Mouse (Mus musculus) midbrain, embryonic 16.5 days (tissue): Measurements from ENCODE around the gene Hnf4a. TPM values are rescaled to one million over a fixed set of nuclear protein-coding genes. Genes with fewer than 3 reads are reported as not detected.

ENCODE experiments used
- ATAC-seq: fragments of 200-750 bp; cut with Nextera tagmentation; 2 replicates; pipeline ENCODE4 v1.8.0; 2017; ENCODE audit warnings: moderate TSS enrichment
- H3K27ac ChIP-seq: fragments of 300-500 bp; sonication (generic); 2 replicates; pipeline ENCODE4 v1.5.1; 2014; ENCODE audit warnings: mild to moderate bottlenecking, low read length, mixed read lengths
- H3K27me3 ChIP-seq: fragments of 300-500 bp; sonication (generic); 2 replicates; pipeline ENCODE4 v1.6.1; 2014; ENCODE audit warnings: low read depth, low read length, mixed read lengths; ENCODE audit not compliant: control insufficient read depth, insufficient read depth
- H3K36me3 ChIP-seq: fragments of 300-500 bp; sonication (generic); 2 replicates; pipeline ENCODE4 v1.6.1; 2014; ENCODE audit warnings: mild to moderate bottlenecking, low read length, moderate library complexity, mixed read lengths; ENCODE audit not compliant: control insufficient read depth, insufficient read depth
- H3K4me1 ChIP-seq: fragments of 300-500 bp; sonication (generic); 2 replicates; pipeline ENCODE4 v1.6.1; 2014; ENCODE audit warnings: mild to moderate bottlenecking, low read length, mixed read lengths; ENCODE audit not compliant: control insufficient read depth, insufficient read depth
- H3K4me2 ChIP-seq: fragments of 300-500 bp; sonication (generic); 2 replicates; pipeline ENCODE4 v1.6.1; 2014; ENCODE audit warnings: mild to moderate bottlenecking, low read length, mixed read lengths
- H3K4me3 ChIP-seq: fragments of 300-500 bp; sonication (generic); 2 replicates; pipeline ENCODE4 v1.5.1; 2014; ENCODE audit warnings: low read depth, mild to moderate bottlenecking, low read length, moderate library complexity, mixed read lengths
- H3K9ac ChIP-seq: fragments of 300-500 bp; sonication (generic); 2 replicates; pipeline ENCODE4 v1.6.1; 2014; ENCODE audit warnings: low read depth, low read length, mixed read lengths
- H3K9me3 ChIP-seq: fragments of 300-500 bp; sonication (generic); replicated peaks from 2 replicates; pipeline ENCODE4 v1.6.1; 2014; ENCODE audit warnings: mild to moderate bottlenecking, low read length, mixed read lengths; ENCODE audit not compliant: control insufficient read depth, poor library complexity, severe bottlenecking
- WGBS: fragments of 180-500 bp; shearing (Covaris S2); extraction: QIAGEN DNeasy Blood & Tissue Kit; methylation state at CpG from one replicate; pipeline ENCODE4 v1.1.7; 2014; 5-methylcytosine and 5-hydroxymethylcytosine counted together
- polyA plus RNA-seq: library from polyadenylated mRNA; unstranded; fragments of >200 nt; fragmentation: Nextera tagmentation; extraction: Ambion mirVana; gene quantifications from 2 replicates; pipeline ENCODE4 v1.2.1, GENCODE M21; 2015

Gene Hnf4a
- polyA plus RNA-seq, 1 experiment from 2014 or later, result not detected

DNA sequence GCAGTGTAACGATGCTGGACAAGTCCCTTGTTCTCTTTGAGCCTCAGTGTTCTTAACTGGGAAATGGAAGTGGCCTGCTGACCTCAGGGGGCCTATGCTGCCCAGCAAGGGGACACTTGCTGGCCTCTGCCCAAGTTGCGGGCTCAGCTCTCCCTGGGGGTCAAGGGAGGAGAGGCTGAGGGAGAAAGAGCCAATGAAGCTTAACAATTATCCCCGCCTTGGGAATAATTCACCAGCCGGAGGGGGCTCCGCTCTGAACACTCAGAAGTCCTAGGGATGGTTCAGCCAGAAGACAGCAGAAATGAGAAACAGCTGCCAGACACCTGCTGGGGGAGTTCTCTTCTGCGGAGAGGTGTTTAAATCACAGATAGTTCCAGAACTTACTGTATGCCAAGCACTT is 43.2 kb downstream of the Hnf4a start:
- ATAC-seq, result no peak
- no peak overlapping the region for H3K9ac ChIP-seq
- H3K27me3 ChIP-seq, result no peaks in the 10 kb centered on the region
- H3K9me3 ChIP-seq, result no peaks in the 10 kb centered on the region
- no peaks in the 10 kb centered on the region for H3K36me3 ChIP-seq
- no peak overlapping the region for H3K27ac ChIP-seq
- no peak overlapping the region for H3K4me2 ChIP-seq
- 38% methylated on average over 6 of the region's 6 CpGs for WGBS
- H3K4me3 ChIP-seq, result no peak overlapping the region
- H3K4me1 ChIP-seq, result no peaks in the 10 kb centered on the region

DNA sequence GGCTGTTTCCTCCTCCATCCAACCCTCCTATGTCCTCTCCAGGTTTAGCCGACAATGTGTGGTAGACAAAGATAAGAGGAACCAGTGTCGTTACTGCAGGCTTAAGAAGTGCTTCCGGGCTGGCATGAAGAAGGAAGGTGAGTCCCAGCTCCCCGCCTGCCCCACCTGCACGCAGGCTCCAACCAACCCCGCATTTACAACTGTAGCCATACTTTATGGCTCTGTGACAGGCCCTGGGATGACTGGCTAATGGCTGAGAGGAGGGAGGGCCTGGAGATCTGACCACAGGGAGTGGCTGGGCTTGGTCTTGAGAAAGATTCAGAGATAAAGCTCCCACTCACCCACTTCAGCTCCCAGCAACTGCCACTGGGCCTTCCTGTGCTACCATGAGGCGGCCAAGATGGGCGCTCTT is 45.9 kb downstream of the Hnf4a start:
- no peaks in the 10 kb centered on the region for H3K36me3 ChIP-seq
- H3K9ac ChIP-seq, result no peak overlapping the region
- no peaks in the 10 kb centered on the region for H3K9me3 ChIP-seq
- 87% methylated on average over 8 of the region's 8 CpGs for WGBS
- no peaks in the 10 kb centered on the region for H3K4me1 ChIP-seq
- H3K27ac ChIP-seq, result no peak overlapping the region
- H3K27me3 ChIP-seq, result no peaks in the 10 kb centered on the region
- H3K4me2 ChIP-seq, result no peak overlapping the region
- ATAC-seq, result no peak
- H3K4me3 ChIP-seq, result no peak overlapping the region

DNA sequence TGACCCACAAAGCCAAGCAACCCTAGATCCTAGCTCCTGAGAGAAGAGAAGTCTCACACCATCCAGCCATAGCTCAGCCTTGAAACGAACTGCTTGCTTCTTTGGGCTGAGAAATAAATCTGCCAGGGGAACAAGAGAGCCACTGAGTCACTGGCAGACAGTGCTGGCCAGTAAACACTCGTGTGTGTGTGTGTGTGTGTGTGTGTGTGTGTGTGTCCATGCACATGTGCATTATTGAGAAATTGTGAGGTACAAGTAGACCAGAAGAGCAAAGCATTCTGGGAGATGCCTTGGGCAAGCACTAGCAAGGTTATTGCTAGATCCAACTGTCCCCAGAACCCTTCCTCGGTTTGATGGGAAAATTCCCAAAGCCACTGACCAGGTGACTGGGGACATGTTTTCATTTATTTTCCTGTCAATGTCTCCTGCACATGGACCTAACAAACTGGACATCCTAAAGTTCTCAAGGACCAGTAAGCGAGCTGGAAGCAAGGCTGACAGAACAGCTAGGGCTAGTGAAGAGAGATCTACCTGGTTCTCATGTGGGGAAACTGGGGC is 47.9 kb downstream of the Hnf4a start:
- Histone ChIP-seq H3K4me2 (no peak overlapping the region), H3K9ac (no peak overlapping the region), H3K4me1 (no peaks in the 10 kb centered on the region), H3K27ac (no peak overlapping the region), H3K4me3 (no peak overlapping the region), H3K9me3 (no peaks in the 10 kb centered on the region), H3K36me3 (no peaks in the 10 kb centered on the region), H3K27me3 (no peaks in the 10 kb centered on the region)
- WGBS, result 81% methylated on average over 4 of the region's 4 CpGs
- ATAC-seq, result no peak

DNA sequence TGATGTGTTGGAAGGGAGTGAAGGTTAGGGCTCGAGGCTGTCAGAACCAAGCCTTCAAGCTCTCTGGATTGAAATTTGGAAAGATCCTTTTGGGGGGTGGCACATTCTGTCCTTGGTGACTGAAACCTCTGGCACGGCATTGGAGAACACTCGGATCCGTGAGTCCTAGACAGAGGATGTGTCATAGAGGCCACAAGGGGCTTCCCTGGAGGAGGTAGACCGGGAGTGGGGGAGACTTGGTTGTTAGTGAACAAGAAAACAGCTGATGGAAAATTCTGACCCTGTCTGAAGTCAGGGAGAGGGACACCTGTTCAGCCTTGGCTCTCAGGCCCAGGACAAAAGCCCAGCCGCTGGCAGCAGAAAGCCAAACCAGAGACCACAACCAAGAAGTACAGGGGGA is 48.4 kb downstream of the Hnf4a start:
- ATAC-seq, result no peak
- no peaks in the 10 kb centered on the region for H3K36me3 ChIP-seq
- 79% methylated on average over 6 of the region's 6 CpGs for WGBS

DNA sequence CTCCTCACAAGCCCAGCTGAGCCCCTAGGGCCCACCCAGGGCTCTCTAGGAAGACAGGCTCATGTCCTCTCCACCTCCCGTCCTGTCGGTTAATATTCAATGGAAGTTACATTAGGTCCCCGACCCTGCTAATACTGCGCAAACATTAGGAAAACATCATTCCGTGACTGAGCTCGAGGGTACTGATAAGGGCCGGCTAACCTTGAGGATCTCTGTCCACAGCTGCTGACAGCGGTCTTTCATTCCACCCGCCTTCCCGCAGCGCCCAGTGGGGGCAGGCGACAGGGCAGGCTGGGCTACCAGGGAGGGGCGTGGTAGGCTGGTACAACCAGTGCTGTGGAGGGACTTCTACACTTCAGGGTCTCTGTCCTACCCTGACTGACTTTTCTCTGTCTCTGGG is 48.8 kb downstream of the Hnf4a start:
- H3K9ac ChIP-seq, result no peak overlapping the region
- no peaks in the 10 kb centered on the region for H3K4me1 ChIP-seq
- H3K4me2 ChIP-seq, result no peak overlapping the region
- no peak overlapping the region for H3K4me3 ChIP-seq
- no peak for ATAC-seq
- H3K9me3 ChIP-seq, result no peaks in the 10 kb centered on the region
- H3K27me3 ChIP-seq, result no peaks in the 10 kb centered on the region
- 81% methylated on average over 13 of the region's 13 CpGs for WGBS
- H3K36me3 ChIP-seq, result no peaks in the 10 kb centered on the region
- no peak overlapping the region for H3K27ac ChIP-seq

More for the DNA sequence above, 48.4 kb downstream of the Hnf4a start:
- Histone ChIP-seq H3K9ac (no peak overlapping the region), H3K27ac (no peak overlapping the region), H3K27me3 (no peaks in the 10 kb centered on the region), H3K4me1 (no peaks in the 10 kb centered on the region), H3K4me2 (no peak overlapping the region), H3K9me3 (no peaks in the 10 kb centered on the region), H3K4me3 (no peak overlapping the region)

DNA sequence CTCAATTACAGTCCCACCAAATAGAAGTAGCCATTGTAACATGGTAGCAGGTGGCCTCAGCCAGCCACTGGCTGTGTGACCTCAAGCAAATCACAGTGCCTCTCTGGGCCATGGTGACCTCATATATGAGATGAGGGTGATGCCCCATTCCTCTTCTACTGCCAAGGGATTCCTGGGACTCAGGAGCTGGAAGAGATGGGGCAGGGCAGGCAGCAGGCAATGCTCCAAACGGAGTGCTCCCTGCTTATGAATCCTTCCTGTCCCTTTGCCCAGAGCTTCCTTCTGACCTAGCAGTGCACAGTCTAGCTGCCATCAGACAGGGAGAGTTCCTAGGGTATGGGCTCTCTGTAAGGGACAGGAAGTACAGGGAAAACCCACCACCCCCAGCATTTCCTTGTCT is 51.9 kb downstream of the Hnf4a start:
- Histone ChIP-seq H3K4me2 (no peak overlapping the region), H3K27ac (no peak overlapping the region), H3K36me3 (no peaks in the 10 kb centered on the region), H3K9ac (no peak overlapping the region), H3K9me3 (no peaks in the 10 kb centered on the region), H3K27me3 (no peaks in the 10 kb centered on the region), H3K4me1 (no peaks in the 10 kb centered on the region), H3K4me3 (no peak overlapping the region)
- 100% methylated on average over 1 of the region's 1 CpGs for WGBS
- no peak for ATAC-seq

DNA sequence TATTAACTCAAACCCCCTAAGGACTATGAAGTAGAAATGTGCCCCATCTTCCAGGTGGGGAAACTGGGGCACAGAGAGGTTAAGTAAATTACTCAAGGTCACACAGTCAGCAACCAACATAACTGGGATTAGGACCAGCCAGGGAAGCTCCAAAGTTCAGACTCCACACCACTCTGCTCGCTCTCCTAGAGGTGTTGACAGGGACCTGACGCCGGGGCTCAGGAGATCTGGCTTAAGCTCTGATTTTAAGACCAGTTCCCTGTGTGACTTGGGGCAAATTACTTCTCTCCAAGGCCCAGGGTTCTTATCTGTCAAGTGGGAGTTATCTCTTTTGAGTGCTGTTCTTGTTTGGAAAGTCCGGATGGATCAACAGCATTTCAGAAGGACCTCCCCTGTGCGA is 52.6 kb downstream of the Hnf4a start:
- Histone ChIP-seq H3K27me3 (no peaks in the 10 kb centered on the region), H3K9ac (no peak overlapping the region), H3K9me3 (no peaks in the 10 kb centered on the region), H3K36me3 (no peaks in the 10 kb centered on the region), H3K4me2 (no peak overlapping the region), H3K27ac (no peak overlapping the region), H3K4me3 (no peak overlapping the region), H3K4me1 (no peaks in the 10 kb centered on the region)
- 78% methylated on average over 5 of the region's 5 CpGs for WGBS
- no peak for ATAC-seq

DNA sequence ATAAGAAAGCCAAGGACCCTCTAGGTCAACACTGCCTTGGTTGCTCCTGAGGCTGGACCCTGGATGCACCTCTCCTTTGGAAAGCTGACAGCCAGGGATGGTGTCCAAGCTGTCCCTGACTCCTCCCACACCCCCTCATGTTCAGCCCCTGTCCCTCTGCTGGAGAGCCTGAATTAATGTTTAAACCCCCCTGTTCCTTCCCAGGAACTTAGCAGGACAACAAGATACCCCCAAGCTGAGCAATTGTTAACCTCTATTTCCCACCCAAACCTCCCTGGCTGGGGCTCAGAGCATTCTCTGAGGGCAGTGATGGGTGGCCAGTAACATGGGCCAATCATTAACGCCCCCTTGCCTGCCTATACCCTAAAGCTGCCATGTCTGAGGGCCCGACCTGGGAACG is 53.6 kb downstream of the Hnf4a start:
- WGBS, result 83% methylated on average over 3 of the region's 3 CpGs
- no peak for ATAC-seq

DNA sequence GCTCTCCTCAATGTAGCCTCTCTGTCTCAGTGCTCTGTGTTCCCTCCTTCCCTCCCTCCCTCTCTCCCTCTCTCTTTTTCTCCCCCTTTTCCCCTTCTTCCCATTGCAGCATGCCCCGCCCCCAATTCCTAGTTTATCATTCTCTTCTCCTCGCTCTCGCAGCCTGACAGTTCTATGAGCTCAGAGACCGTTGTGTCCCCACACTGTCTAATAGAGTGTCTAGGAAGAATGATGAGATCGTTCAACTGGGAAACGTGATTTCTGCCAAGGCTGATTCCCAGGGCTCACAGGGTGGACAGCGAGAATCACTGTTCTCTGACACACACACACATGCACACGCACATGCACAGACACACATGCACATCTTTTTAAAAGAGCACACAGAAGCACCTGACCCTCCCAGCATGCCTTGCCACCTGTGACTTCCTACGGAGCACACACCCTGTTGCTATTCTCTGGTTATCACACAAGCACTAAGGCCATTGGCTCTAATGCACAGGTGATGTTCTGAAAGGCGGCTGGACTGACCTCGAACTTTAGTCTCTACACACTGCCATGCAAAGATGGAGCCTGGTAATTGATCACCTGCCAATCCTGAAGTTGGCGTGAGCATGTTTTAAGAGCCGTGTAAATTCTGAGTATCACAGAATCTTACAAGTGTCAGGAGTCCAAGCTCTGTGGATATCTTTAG is 54.8 kb downstream of the Hnf4a start:
- H3K4me2 ChIP-seq, result no peak overlapping the region
- H3K27me3 ChIP-seq, result no peaks in the 10 kb centered on the region
- no peaks in the 10 kb centered on the region for H3K4me1 ChIP-seq
- WGBS, result 76% methylated on average over 13 of the region's 13 CpGs
- no peak for ATAC-seq
- no peaks in the 10 kb centered on the region for H3K36me3 ChIP-seq
- no peak overlapping the region for H3K9ac ChIP-seq
- no peak overlapping the region for H3K27ac ChIP-seq
- H3K4me3 ChIP-seq, result no peak overlapping the region
- no peaks in the 10 kb centered on the region for H3K9me3 ChIP-seq

More for the DNA sequence above, 53.6 kb downstream of the Hnf4a start:
- H3K27ac ChIP-seq, result no peak overlapping the region
- no peaks in the 10 kb centered on the region for H3K27me3 ChIP-seq
- no peaks in the 10 kb centered on the region for H3K36me3 ChIP-seq
- no peak overlapping the region for H3K4me3 ChIP-seq
- no peaks in the 10 kb centered on the region for H3K9me3 ChIP-seq
- no peak overlapping the region for H3K9ac ChIP-seq
- no peak overlapping the region for H3K4me2 ChIP-seq
- no peaks in the 10 kb centered on the region for H3K4me1 ChIP-seq
